Comparison of ENCODE assay signal across 7 mouse cellular contexts in genomic region chr13:59656316-59656832, GRCm38 (mm10). TPM values are rescaled to one million over a fixed set of nuclear protein-coding genes. Genes with fewer than 3 reads are reported as not detected.
DNase-seq lines count a peak whose midpoint lies in the region; ATAC-seq lines count a peak whose summit lies in the region.

No protein-coding gene starts in this region.

- peaks cover 30% of the 10 kb centered on the region; the same call in 1 of the 2 replicates for H3K36me3 ChIP-seq in forebrain, embryonic 14.5 days (ENCODE audit: control insufficient read depth, insufficient read depth, low read length)

- H3K27ac ChIP-seq in forebrain, embryonic 14.5 days (ENCODE audit: low read depth, low read length): peak overlapping the region; percentile 79; the same call in 1 of the 2 replicates

- H3K27me3 ChIP-seq in forebrain, embryonic 14.5 days (replicated peaks; ENCODE audit: control insufficient read depth, insufficient read depth, low read length): no peaks in the 10 kb centered on the region

- no peak overlapping the region for H3K9ac ChIP-seq in forebrain, embryonic 14.5 days (ENCODE audit: low read length)

- no peak overlapping the region for H3K4me3 ChIP-seq in forebrain, embryonic 14.5 days (ENCODE audit: low read depth, low read length)

- 80% methylated on average over 10 of the region's 10 CpGs for WGBS in forebrain, embryonic 14.5 days

- no peaks in the 10 kb centered on the region for H3K9me3 ChIP-seq in forebrain, embryonic 14.5 days (replicated peaks; ENCODE audit: control insufficient read depth, low read length)

- peak; percentile 17 for DNase-seq in 3T3-L1 (ENCODE audit: low read depth, low spot score)
- peak; percentile 76 for DNase-seq in 416B (ENCODE audit: low read depth)
- DNase-seq in forebrain, embryonic 14.5 days (ENCODE audit: low spot score): no peak
- peak; percentile 35 for DNase-seq in lung, postnatal 25 days (ENCODE audit: low spot score)
- DNase-seq in thymus, postnatal 14 days: peak; percentile 9
- no peak for DNase-seq in adipocyte (ENCODE audit: low spot score)
- DNase-seq in urinary bladder, postnatal 14 days (ENCODE audit: low spot score): no peak

- H3K4me1 ChIP-seq in forebrain, embryonic 14.5 days (ENCODE audit: control insufficient read depth, insufficient read depth, low read length): peaks cover 15% of the 10 kb centered on the region

- H3K4me2 ChIP-seq in forebrain, embryonic 14.5 days (ENCODE audit: low read length): no peak overlapping the region

- ATAC-seq in forebrain, embryonic 14.5 days: no peak

RNA-seq across cellular contexts. Expression of gene Golm1, which starts 19.2 kb away (rescaled TPM):
- polyA plus RNA-seq in forebrain, embryonic 14.5 days (2014; fragmentation: Nextera tagmentation; extraction: Ambion mirVana): 50.1 and 57.7 TPM in 2 replicates

RNA-seq across cellular contexts. Expression of gene 4921517D22Rik, which starts 37.5 kb away (rescaled TPM):
- not detected in 2 replicates for polyA plus RNA-seq in forebrain, embryonic 14.5 days (2014; fragmentation: Nextera tagmentation; extraction: Ambion mirVana)

RNA-seq across cellular contexts. Expression of gene Spata31d1a, which starts 53.8 kb away (rescaled TPM):
- not detected in 2 replicates for polyA plus RNA-seq in forebrain, embryonic 14.5 days (2014; fragmentation: Nextera tagmentation; extraction: Ambion mirVana)

RNA-seq across cellular contexts. Expression of gene Spata31d1b, which starts 55.7 kb away (rescaled TPM):
- not detected in 2 replicates for polyA plus RNA-seq in forebrain, embryonic 14.5 days (2014; fragmentation: Nextera tagmentation; extraction: Ambion mirVana)

Comparison
In these comparisons a context has a peak if more than half of its experiments do, and no peak if none do; other contexts are left out.
1. DNase-seq: peak in 3T3-L1 (single experiment), 416B (single experiment), lung, postnatal 25 days (single experiment) and thymus, postnatal 14 days (single experiment); none in forebrain, embryonic 14.5 days (single experiment), adipocyte (single experiment) and urinary bladder, postnatal 14 days (single experiment).